Mouse (Mus musculus): ENCODE measurements at regions not wholly inside any gene's neighbourhood (a gene's known extent, or its start where the extent isn't known, plus 50 kb on each side); places are given as distances from the start of the nearest gene placed in this dataset.

DNA sequence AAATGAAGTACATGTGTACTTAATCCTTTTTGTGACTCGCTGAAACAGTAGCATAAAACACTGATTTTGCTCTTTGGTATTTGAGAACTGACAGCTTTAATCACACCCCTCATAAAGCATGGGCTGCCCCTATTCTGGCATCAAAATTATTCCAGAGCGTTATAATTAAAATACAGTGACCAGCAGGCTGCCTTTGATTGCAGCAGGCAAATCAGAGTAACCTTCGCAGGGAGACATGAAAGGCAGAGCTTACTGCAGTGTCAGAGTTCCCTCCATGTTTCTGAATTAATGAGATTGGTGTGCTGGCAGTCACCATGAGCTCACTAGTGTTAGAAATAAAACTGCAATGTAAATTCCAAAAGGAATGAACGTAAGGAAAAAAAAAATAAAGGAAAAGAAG is 120.8 kb downstream of the Alg10b start:
- TF ChIP-seq CTCF (IDR thresholded peaks at IDR 0.05; ENCODE audit: low read depth) (no peak), EP300 (IDR thresholded peaks at IDR 0.05; ENCODE audit: low read depth) (no peak)
